Mouse (Mus musculus) CH12.LX (cell line): ENCODE measurements at regions not wholly inside any gene's neighbourhood (a gene's known extent, or its start where the extent isn't known, plus 50 kb on each side); places are given as distances from the start of the nearest gene placed in this dataset.

Experiments used
- CTCF ChIP-seq, 2 experiments: IDR thresholded peaks in 1 of 2; conservative IDR thresholded peaks in 1 of 2; 2 replicates each; pipeline ENCODE4 v1.5.1; 2011 to 2012; ENCODE audit warnings: low read depth in 2 of 2, low read length in 2 of 2, improper control_type of control experiment in 1 of 2, inconsistent platforms in 1 of 2, mild to moderate bottlenecking in 1 of 2, moderate library complexity in 1 of 2
- EP300 ChIP-seq: IDR thresholded peaks from 2 replicates; pipeline ENCODE4 v1.6.1; 2011; ENCODE audit warnings: low read length, improper control_type of control experiment

- TF ChIP-seq CTCF (conservative IDR thresholded peaks at IDR 0.05 in 1 of 2, IDR thresholded peaks at IDR 0.05 in 1 of 2; ENCODE audit: low read depth in 2 of 2, low read length in 2 of 2): no peak
- no peak for TF ChIP-seq EP300
Observed at GRCm38 (mm10) chr17:48775479-48775878, 156.7 kb upstream of the Lrfn2 start.
